Mouse (Mus musculus) spleen, adult 2 months (tissue): ENCODE results near the gene Tpo. TPM values are rescaled to one million over a fixed set of nuclear protein-coding genes. Genes with fewer than 3 reads are reported as not detected.

Experiments used
- DNase-seq, 2 experiments: peaks; one replicate each; pipeline versions ENCODE4 v3.0.0 to v3.0.0-alpha.2; 2012 to 2021; ENCODE audit warnings: low spot score in 2 of 2, low read depth in 1 of 2
- H3K27ac ChIP-seq: fragments of 200-500 bp; 2 replicates; pipeline ENCODE4 v1.5.1; 2012; ENCODE audit warnings: low read length, inconsistent platforms; ENCODE audit not compliant: insufficient read depth
- H3K27me3 ChIP-seq: fragments of 200-500 bp; 2 replicates; pipeline ENCODE4 v1.6.1; 2012; ENCODE audit warnings: mild to moderate bottlenecking, moderate library complexity, low read length, inconsistent platforms; ENCODE audit not compliant: control insufficient read depth, insufficient read depth
- H3K36me3 ChIP-seq: fragments of 200-500 bp; 2 replicates; pipeline ENCODE4 v1.6.1; 2012; ENCODE audit warnings: mild to moderate bottlenecking, low read length, inconsistent platforms; ENCODE audit not compliant: control insufficient read depth, insufficient read depth
- H3K4me1 ChIP-seq: fragments of 200-500 bp; 2 replicates; pipeline ENCODE4 v1.6.1; 2011; ENCODE audit warnings: inconsistent platforms; ENCODE audit not compliant: control insufficient read depth, insufficient read depth, insufficient read length
- H3K4me3 ChIP-seq: fragments of 200-500 bp; 2 replicates; pipeline ENCODE4 v1.5.1; 2011; ENCODE audit warnings: mild to moderate bottlenecking, inconsistent platforms; ENCODE audit not compliant: insufficient read depth, insufficient read length; ENCODE audit errors: extremely low read depth
- CTCF ChIP-seq: fragments of 200-500 bp; IDR thresholded peaks from 2 replicates; pipeline ENCODE4 v1.5.1; 2011; ENCODE audit warnings: mild to moderate bottlenecking, inconsistent platforms; ENCODE audit not compliant: insufficient read depth, insufficient read length, insufficient replicate concordance; ENCODE audit errors: extremely low read depth
- POLR2A ChIP-seq: fragments of 200-500 bp; IDR thresholded peaks from 2 replicates; pipeline ENCODE4 v1.6.1; 2011; ENCODE audit warnings: low read depth, low read length, inconsistent platforms
- WGBS: fragments of 180-500 bp; shearing (Covaris S2); methylation state at CpG from one replicate; pipeline ENCODE4 v1.1.7; 2018; 5-methylcytosine and 5-hydroxymethylcytosine counted together
- polyA plus RNA-seq: library from polyadenylated mRNA; depleted of rRNA; stranded (reverse); fragments of >200 nt; gene quantifications from 2 replicates; pipeline ENCODE4 v1.2.3, GENCODE M21; 2012; rRNA removed

Gene Tpo
- polyA plus RNA-seq, 1 experiment, result not detected

GRCm38 (mm10) chr12:30024264-30024825, 108.1 kb downstream of the Tpo start:
- H3K36me3 ChIP-seq, result no peaks in the 10 kb centered on the region
- no peak overlapping the region for H3K4me3 ChIP-seq
- TF ChIP-seq CTCF (no peak), POLR2A (no peak)
- no peaks in the 10 kb centered on the region for H3K27me3 ChIP-seq
- WGBS, result 65% methylated on average over 2 of the region's 2 CpGs
- H3K4me1 ChIP-seq, result no peaks in the 10 kb centered on the region
- no peak for DNase-seq
- H3K27ac ChIP-seq, result no peak overlapping the region

- Histone ChIP-seq H3K4me3 (no peak overlapping the region), H3K27me3 (no peaks in the 10 kb centered on the region), H3K27ac (no peak overlapping the region), H3K4me1 (no peaks in the 10 kb centered on the region), H3K36me3 (no peaks in the 10 kb centered on the region)
- 84% methylated on average over 3 of the region's 3 CpGs for WGBS
- TF ChIP-seq CTCF (no peak), POLR2A (no peak)
- DNase-seq, result no peak
Observed at GRCm38 (mm10) chr12:30023491-30023890, 108.9 kb downstream of the Tpo start.

GRCm38 (mm10) chr12:30020447-30020846, 112.0 kb downstream of the Tpo start:
- TF ChIP-seq POLR2A (no peak), CTCF (no peak)
- no peaks in the 10 kb centered on the region for H3K4me1 ChIP-seq
- H3K36me3 ChIP-seq, result no peaks in the 10 kb centered on the region
- no peak overlapping the region for H3K27ac ChIP-seq
- H3K4me3 ChIP-seq, result no peak overlapping the region
- DNase-seq, result no peak
- no peaks in the 10 kb centered on the region for H3K27me3 ChIP-seq

GRCm38 (mm10) chr12:30017131-30017530, 115.3 kb downstream of the Tpo start:
- Histone ChIP-seq H3K27ac (no peak overlapping the region), H3K36me3 (no peaks in the 10 kb centered on the region), H3K4me3 (no peak overlapping the region), H3K4me1 (no peaks in the 10 kb centered on the region), H3K27me3 (no peaks in the 10 kb centered on the region)
- WGBS, result 87% methylated on average over 3 of the region's 3 CpGs
- no peak for DNase-seq
- no peak for TF ChIP-seq CTCF
- no peak for TF ChIP-seq POLR2A

- WGBS, result 90% methylated on average over 9 of the region's 9 CpGs
- no peak for DNase-seq
- H3K4me3 ChIP-seq, result no peak overlapping the region
- no peak overlapping the region for H3K27ac ChIP-seq
- TF ChIP-seq POLR2A (no peak), CTCF (no peak)
- no peaks in the 10 kb centered on the region for H3K36me3 ChIP-seq
- no peaks in the 10 kb centered on the region for H3K4me1 ChIP-seq
- H3K27me3 ChIP-seq, result no peaks in the 10 kb centered on the region
Observed at GRCm38 (mm10) chr12:30015501-30015900, 116.9 kb downstream of the Tpo start.

GRCm38 (mm10) chr12:30008741-30009140, 123.7 kb downstream of the Tpo start:
- Histone ChIP-seq H3K4me3 (no peak overlapping the region), H3K36me3 (no peaks in the 10 kb centered on the region), H3K27ac (no peak overlapping the region), H3K27me3 (no peaks in the 10 kb centered on the region), H3K4me1 (no peaks in the 10 kb centered on the region)
- TF ChIP-seq CTCF, result no peak
- no peak for TF ChIP-seq POLR2A
- WGBS, result 84% methylated on average over 5 of the region's 5 CpGs
- DNase-seq, result no peak

GRCm38 (mm10) chr12:30006586-30006985, 125.8 kb downstream of the Tpo start:
- no peak overlapping the region for H3K27ac ChIP-seq
- no peaks in the 10 kb centered on the region for H3K36me3 ChIP-seq
- DNase-seq, result no peak
- WGBS, result 83% methylated on average over 9 of the region's 9 CpGs
- no peaks in the 10 kb centered on the region for H3K4me1 ChIP-seq
- H3K27me3 ChIP-seq, result no peaks in the 10 kb centered on the region
- no peak overlapping the region for H3K4me3 ChIP-seq
- no peak for TF ChIP-seq POLR2A
- no peak for TF ChIP-seq CTCF

Other genes starting within 250 kb of the Tpo start
- 3.5 and 5.5 TPM in 2 replicates for gene Pxdn, start 195.0 kb downstream of the Tpo start, polyA plus RNA-seq
- gene Sntg2, start 240.8 kb upstream of the Tpo start, polyA plus RNA-seq, result 0.18 and 0.35 TPM in 2 replicates